Mouse (Mus musculus) lung, adult 2 months (tissue): ENCODE measurements around the gene Kcnb1. TPM values are rescaled to one million over a fixed set of nuclear protein-coding genes. Genes with fewer than 3 reads are reported as not detected.

Source experiments
- DNase-seq: peaks from one replicate; pipeline ENCODE4 v3.0.0; 2022
- H3K4me1 ChIP-seq: fragments of 200-500 bp; 2 replicates; pipeline ENCODE4 v1.6.1; 2011; ENCODE audit warnings: low read length; ENCODE audit not compliant: control insufficient read depth, insufficient read depth
- H3K4me3 ChIP-seq: fragments of 200-500 bp; replicated peaks from 2 replicates; pipeline ENCODE3; 2011; ENCODE audit warnings: low read depth, mild to moderate bottlenecking, control low read depth, low read length; ENCODE audit errors: extremely low read depth
- CTCF ChIP-seq: fragments of 200-500 bp; IDR thresholded peaks from 2 replicates; pipeline ENCODE4 v1.5.1; 2011; ENCODE audit warnings: mild to moderate bottlenecking, low read length, control low read depth; ENCODE audit not compliant: insufficient read depth
- POLR2A ChIP-seq: fragments of 200-500 bp; IDR thresholded peaks from 2 replicates; pipeline ENCODE4 v1.6.1; 2011; ENCODE audit warnings: low read depth, mild to moderate bottlenecking, control low read depth, low read length, borderline replicate concordance; ENCODE audit errors: extremely low read depth
- WGBS: fragments of 180-500 bp; shearing (Covaris S2); methylation state at CpG from one replicate; pipeline ENCODE4 v1.1.7; 2018; 5-methylcytosine and 5-hydroxymethylcytosine counted together
- polyA plus RNA-seq: library from polyadenylated mRNA; depleted of rRNA; stranded (reverse); fragments of >200 nt; gene quantifications from 2 replicates; pipeline ENCODE4 v1.2.3, GENCODE M21; 2012

Kcnb1 gene
- polyA plus RNA-seq, 1 experiment = 5.1 TPM

GRCm38 (mm10) chr2:167150880-167151279, 39.1 kb downstream of the Kcnb1 start:
- Histone ChIP-seq H3K4me1 (no peaks in the 10 kb centered on the region), H3K4me3 (no peak overlapping the region)
- TF ChIP-seq POLR2A (no peak), CTCF (no peak)
- WGBS = 88% methylated on average over 6 of the region's 6 CpGs
- no peak for DNase-seq

DNA sequence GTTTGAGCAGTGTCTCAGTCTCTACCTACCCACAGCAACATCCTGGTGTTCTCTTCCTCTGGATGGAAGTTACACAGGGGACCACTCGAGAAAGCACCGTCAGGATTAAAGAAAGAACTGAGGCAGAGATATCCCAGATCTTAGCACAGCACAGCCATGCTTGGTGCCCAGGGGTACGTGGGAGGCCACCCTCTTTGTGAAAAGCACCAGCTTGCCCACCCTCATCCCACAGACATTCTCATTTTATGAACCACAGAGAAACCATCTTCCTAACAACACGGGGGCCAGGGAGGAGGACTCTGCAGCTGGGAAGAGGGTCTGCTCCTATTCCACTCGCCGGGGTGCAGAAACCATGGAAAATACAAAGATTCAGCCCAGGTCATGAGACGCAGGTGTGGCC, 39.8 kb downstream of the Kcnb1 start:
- WGBS = 90% methylated on average over 7 of the region's 7 CpGs
- H3K4me1 ChIP-seq = no peaks in the 10 kb centered on the region
- DNase-seq = no peak
- no peak overlapping the region for H3K4me3 ChIP-seq
- TF ChIP-seq POLR2A = no peak
- TF ChIP-seq CTCF = no peak

DNA sequence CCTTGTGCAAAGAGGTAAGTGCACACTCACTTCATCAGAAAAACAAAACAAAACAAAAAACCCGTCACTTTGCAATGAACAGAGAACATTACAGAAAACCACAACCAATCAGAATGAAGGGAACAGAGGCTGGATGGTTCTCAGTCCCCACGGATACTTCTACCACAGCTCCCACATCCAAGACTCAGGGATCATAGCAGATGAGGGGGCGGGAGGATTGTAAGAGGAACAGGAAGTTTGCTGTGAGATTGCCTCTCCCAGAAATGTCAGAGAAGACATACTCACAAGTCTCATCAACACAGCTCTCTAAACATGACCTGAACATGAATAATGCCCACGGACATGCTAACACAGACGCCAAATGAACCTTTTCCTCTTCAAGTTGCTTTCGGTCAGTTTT, 40.9 kb downstream of the Kcnb1 start:
- WGBS = 80% methylated on average over 6 of the region's 6 CpGs
- H3K4me1 ChIP-seq = no peaks in the 10 kb centered on the region
- TF ChIP-seq CTCF (no peak), POLR2A (no peak)
- DNase-seq = no peak
- H3K4me3 ChIP-seq = no peak overlapping the region

DNA sequence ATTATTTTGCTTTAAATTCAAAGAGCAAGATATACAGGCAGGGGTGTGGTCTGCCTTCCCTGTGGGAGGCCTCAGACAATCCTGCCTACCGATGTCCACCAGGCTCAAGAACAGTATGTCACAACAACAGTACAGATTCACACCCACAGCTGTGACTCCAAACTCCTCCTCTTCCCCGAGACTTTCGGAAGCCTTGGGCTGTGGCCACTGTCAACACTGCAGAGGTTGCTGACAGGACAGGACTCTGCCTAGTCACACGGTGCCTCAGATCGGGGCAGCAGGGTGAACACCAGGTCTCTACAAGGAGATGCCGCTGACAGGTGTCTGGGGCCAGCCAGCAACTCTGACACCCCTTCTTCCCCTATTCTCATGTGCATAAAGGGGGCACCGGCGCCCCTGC, 42.2 kb downstream of the Kcnb1 start:
- no peak for DNase-seq
- 55% methylated on average over 8 of the region's 8 CpGs for WGBS

DNA sequence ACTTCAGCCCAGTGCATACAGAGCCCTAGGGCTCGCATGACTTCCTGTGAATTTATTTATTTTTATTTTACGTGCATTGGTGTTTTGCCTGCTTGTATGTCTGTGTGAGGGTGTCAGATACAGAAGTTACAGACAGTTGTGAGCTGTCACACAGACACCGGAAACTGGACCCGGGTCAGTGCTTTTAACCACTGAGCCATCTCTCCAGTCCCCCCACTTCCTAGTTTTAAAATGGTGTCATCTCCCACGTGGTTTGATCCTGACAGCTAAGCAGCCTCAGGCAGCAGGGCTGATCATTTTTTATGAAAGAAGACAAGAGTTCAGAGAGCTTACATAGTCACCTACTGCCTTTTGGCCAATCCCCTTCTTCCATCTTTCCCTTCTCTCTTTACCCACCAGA, 44.1 kb downstream of the Kcnb1 start:
- WGBS = 35% methylated on average over 5 of the region's 5 CpGs
- no peaks in the 10 kb centered on the region for H3K4me1 ChIP-seq
- H3K4me3 ChIP-seq = no peak overlapping the region
- DNase-seq = no peak
- TF ChIP-seq POLR2A = no peak
- no peak for TF ChIP-seq CTCF

More for the DNA sequence above, 42.2 kb downstream of the Kcnb1 start:
- H3K4me3 ChIP-seq = no peak overlapping the region
- H3K4me1 ChIP-seq = no peaks in the 10 kb centered on the region
- TF ChIP-seq POLR2A (no peak), CTCF (no peak)

DNA sequence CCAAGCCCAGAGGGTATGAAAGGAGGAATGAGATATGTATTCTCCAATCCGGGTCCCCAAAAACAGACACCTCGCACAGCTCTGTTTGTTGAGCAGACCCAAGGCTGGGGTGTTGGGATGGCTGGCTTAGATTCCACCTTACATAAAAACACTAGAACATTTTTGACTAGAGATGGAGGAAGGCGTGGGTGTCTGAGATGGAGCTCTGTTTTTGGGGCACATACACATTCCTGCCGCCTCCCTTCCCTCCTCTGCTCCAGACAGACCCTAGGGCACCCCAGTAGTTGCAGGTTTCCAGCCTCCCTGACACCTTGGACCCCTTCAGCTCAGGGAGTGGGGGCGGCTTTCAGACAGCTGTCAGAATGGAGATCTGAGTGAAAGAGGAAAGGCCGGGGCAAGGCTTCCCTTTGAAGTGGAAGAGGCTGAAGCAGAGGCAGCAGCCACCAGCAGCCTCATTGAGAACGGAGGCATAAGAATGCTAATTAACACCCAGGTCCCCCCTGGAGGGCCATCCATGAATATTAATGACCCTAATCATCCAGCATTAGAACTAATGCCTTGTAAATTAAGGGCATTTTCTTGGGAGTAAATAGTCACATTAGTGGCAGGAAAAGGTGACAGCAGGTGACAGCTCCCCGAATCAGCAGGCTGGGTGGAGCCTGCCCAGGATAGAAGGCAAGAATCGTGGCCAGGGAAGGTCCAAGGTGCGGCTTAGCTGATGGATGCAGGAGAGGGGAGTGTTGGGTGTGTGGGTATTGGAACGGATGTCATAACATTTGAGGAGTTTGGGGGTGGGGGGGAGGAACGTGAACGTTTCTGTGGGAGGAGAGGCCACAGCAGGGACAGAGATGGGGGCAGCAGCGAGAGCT, 45.3 kb downstream of the Kcnb1 start:
- Histone ChIP-seq H3K4me1 (no peaks in the 10 kb centered on the region), H3K4me3 (no peak overlapping the region)
- TF ChIP-seq CTCF (no peak), POLR2A (no peak)
- DNase-seq = no peak
- 30% methylated on average over 14 of the region's 14 CpGs for WGBS

DNA sequence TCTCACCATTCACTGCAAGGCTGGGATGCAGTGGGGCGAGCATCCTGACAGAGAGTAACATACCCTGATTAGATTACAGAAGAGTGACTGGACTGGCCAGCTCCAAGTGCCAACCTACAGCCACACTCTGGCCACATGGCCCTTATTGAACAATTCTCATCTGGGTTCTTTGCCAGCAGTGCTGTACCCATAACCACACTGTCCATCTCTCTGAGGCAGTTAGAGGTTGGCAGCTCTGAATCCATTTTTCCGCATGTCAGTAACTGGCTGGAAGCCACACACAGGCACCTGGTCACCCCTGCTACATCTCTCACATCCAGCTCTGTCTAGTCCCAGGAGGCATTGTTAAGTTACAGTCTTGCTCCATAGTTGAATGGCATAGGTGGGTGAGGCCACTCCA, 46.0 kb downstream of the Kcnb1 start:
- no peak for DNase-seq
- H3K4me1 ChIP-seq = no peaks in the 10 kb centered on the region
- no peak for TF ChIP-seq POLR2A
- no peak for TF ChIP-seq CTCF
- H3K4me3 ChIP-seq = no peak overlapping the region
- WGBS = 68% methylated on average over 2 of the region's 2 CpGs

- Histone ChIP-seq H3K4me1 (no peaks in the 10 kb centered on the region), H3K4me3 (no peak overlapping the region)
- DNase-seq = no peak
- 93% methylated on average over 3 of the region's 3 CpGs for WGBS
- TF ChIP-seq POLR2A (no peak), CTCF (no peak)
Measured at GRCm38 (mm10) chr2:167142282-167142681, 47.7 kb downstream of the Kcnb1 start.

GRCm38 (mm10) chr2:167141810-167142209, 48.1 kb downstream of the Kcnb1 start:
- WGBS = 66% methylated on average over 4 of the region's 4 CpGs
- no peaks in the 10 kb centered on the region for H3K4me1 ChIP-seq
- no peak overlapping the region for H3K4me3 ChIP-seq
- DNase-seq = no peak
- TF ChIP-seq CTCF = no peak
- TF ChIP-seq POLR2A = no peak

DNA sequence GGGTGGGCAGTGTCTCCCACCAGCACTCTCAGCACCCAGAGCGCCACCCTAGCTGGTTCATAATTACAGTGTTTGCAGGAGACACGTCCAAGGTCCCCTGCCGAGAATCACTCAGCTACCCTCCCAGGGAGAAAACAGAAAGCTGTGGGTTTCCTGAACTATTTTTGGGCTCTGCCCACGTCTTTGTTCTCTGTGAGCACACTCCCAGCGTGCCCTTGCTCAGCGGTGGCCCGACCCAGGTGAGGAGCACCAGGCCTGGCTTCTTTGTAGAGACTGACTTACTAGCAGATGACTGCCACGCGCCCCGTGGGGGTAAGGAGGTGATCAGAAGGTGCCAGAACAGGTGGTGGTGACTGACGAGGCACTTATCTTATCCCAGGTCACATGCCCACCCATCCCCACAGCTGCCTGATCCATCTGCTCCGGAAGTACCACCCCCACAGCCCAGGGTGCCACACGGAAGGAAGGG, 50.1 kb downstream of the Kcnb1 start:
- WGBS = 38% methylated on average over 13 of the region's 13 CpGs
- TF ChIP-seq POLR2A = no peak
- no peak for TF ChIP-seq CTCF

More for the DNA sequence above, 50.1 kb downstream of the Kcnb1 start:
- no peaks in the 10 kb centered on the region for H3K4me1 ChIP-seq
- no peak for DNase-seq
- H3K4me3 ChIP-seq = no peak overlapping the region
